Mouse (Mus musculus): ENCODE results near the gene Sclt1.
"Not testable (repeated sequence)": the region's sequence is repeated elsewhere in the genome, so short reads cannot be mapped to it uniquely, and the experiment has no call there.

Gene Sclt1

DNA sequence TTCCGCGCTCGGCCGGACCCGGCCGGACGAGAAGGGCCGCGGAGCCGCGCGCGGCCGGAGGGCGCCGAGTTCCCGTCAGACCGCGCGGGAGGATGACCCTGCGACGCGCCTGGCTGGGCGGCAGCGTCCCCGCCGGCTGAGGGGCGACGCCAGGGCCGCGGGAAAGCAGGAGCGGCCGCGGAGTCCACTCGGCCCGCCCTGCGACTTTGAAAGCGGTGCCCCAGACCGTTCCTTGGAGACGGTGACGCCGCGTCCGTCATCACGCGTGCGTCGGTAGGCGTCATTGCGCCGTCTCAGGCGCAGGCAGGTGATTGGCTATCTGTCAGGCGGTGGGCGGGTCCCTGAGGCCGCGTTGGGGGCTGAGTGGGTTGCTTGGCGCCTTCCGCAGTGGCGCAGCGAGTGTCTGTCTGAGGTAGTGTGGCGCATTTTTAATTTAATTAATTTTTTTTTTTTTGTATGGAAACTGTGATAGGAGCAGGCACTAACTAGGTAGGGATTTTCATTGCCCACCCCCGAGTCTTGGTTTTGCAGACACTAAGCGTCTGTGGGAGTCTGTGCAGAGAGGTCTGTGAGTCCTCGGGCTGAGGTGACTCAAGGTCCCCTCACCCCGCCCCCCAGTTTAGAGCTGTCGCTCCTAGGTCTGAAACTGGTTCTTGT, at the start of gene Sclt1, which contains the start of gene D3Ertd751e:
TSS of gene Sclt1 (minus strand) at position 237 of the 657 bp plus-strand sequence.
TSS of gene D3Ertd751e (plus strand) at position 334 of the 657 bp plus-strand sequence.
- DNase-seq = peak; percentile 98

GRCm38 (mm10) chr3:41762091-41762490, 19.8 kb upstream of the Sclt1 start:
- no peak for DNase-seq

GRCm38 (mm10) chr3:41754556-41754955, 12.2 kb upstream of the Sclt1 start:
- DNase-seq = no peak

DNA sequence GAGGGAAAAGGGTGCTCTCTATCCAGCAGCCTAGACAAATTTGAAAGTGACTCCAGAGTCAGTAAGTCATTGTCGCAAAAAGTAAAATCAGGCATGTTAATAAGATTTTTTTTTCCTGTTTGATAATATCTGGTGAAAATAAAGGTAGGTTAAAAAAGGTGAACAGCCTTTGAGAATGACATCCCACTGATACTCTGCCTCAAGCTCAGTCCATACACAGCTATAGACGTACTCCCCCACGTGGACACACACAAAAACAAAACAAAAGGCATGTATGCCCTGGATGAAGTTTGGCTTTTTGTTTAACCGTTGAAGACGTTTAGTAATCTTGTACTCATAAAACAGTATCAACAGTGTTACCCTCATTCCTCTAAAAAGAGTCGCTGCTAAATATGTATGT, 1.1 kb upstream of the Sclt1 start:
- DNase-seq = peak; percentile 59

DNA sequence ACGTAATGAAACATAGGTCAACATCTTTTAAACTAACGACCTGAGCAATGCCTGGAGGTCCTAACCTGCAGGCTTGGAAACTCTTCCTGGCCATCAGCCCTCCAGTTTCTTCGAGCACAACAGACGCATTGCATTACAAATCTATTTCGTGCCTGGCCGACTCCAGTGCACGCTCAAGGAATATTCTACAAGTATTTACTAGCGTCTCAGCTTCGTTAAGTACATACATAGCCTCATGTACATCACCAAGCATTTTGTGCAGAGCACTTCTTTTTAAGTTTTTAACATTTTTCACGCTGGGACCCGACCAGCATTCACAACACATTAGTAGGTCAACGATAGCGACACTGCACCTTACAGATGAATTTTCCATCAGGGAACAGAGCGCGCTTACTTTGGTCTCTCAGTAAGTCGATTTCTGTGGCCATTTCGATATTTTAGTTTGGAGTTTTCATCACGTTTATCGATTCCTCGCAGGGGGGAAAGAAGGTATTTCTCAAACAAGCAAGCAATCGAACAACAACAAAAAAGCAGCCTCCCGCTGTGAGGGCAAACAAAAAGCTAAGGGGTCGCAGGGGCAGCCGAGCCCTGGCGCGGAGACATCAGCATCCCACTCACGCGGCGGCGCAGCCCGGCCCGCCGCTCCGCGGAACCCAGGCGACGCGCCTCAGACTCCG, 575 bp downstream of the Sclt1 start:
- peak; percentile 70 for DNase-seq

DNA sequence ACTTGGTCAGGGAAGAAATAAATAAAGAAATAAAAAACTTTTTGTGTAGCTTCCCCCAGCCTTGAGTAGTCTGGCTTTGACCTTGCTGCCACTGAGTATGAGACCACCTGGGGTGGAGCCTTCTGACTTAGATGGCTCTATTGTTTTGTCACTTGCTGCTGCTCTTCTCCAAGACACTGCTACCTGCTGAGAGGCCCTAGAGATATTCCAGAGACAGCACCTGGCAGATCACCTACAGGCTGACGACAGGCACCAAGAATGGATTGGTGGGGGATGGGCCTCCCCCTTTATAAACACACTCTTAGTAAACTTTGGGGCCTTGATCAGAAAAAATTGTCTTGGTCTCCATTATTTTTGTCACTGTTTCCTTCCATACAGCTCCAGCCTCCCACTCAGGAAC, 46.6 kb downstream of the Sclt1 start:
- no peak for DNase-seq

GRCm38 (mm10) chr3:41692440-41693142, 49.7 kb downstream of the Sclt1 start:
- no peak for DNase-seq

DNA sequence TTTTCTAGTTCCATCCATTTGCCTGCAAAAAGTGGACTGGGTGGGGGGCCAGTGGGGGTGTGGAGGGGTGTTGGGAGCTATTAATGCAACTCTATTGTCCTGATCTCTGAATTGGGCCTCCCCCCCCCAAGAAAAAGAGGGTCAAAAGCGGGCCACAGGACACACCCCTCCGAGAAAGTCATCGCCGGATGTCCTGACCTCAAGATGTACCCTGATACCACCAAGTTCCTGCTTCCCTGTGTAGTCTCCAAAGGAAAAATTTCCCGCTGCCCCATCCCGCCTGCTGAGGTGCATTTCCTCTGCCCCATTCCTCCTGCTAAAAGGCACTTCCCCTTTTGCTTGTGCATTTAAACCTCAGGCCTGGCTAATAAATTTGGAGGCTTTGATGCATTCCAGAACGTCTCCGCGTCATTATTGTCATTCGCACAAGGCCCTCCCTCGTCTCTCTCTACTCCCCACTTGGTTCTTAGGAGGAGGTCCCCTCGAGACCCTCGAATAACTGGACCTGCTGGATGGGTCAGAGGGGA, 52.1 kb downstream of the Sclt1 start:
- DNase-seq = not testable (repeated sequence)

DNA sequence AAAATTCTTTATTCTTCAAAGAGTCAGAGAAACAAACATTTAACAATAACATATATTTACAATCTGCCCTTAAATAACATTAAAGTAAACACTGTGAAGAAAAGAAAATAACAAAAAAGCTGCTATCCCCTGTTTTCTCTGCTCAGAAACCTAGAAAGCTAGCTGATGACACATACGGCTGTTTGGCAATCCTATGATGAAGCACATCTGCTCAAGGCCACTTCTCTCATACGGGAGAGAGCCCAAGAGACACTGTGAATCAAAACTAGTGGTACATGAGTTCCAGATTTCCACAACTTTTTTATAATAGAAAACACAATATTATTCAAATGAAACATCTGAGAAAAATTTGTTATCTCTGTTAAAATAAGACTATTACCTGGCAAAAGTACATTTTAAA, 55.9 kb downstream of the Sclt1 start:
- no peak for DNase-seq

- DNase-seq = no peak
Measured at GRCm38 (mm10) chr3:41682084-41682483, 60.2 kb downstream of the Sclt1 start.

GRCm38 (mm10) chr3:41676648-41677047, 65.7 kb downstream of the Sclt1 start:
- no peak for DNase-seq

DNA sequence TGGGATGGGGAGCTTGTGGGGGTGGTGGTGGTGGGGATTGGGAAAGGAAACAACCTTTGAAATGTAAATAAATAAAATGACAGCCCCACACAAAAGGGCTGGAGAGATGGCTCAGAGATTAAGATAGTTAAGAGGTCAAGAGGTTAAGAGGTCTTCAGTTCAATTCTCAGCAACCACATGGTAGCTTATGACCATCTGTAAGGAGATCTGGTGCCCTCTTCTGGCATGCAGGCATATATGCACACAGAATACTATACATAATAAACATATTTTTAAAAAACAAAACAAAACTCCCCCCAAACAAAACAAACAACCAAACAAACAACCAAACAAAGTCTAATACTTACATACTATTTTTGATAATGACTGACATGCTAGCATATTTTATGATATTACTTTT, 67.5 kb downstream of the Sclt1 start:
- no peak for DNase-seq

DNA sequence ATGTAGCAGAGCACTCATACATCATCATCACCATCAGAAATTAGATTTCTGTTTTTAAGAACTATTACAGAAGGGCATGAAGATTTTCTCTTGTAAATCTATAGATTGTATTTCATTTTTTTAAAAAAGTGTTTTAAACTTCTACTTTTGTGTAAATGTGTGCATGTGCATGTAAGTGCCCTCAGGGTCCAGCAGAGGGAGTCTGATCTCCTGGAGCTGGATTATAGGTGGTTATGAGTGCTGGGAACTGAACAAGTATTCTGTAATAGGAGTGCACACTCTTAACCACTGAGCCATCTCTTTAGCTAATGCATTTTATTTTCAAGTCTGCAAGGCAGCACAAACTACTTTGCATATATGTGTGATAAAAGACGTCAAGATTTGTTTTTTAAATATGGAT, 86.7 kb downstream of the Sclt1 start:
- no peak for DNase-seq

GRCm38 (mm10) chr3:41620971-41621370, 121.3 kb downstream of the Sclt1 start:
- DNase-seq = no peak

DNA sequence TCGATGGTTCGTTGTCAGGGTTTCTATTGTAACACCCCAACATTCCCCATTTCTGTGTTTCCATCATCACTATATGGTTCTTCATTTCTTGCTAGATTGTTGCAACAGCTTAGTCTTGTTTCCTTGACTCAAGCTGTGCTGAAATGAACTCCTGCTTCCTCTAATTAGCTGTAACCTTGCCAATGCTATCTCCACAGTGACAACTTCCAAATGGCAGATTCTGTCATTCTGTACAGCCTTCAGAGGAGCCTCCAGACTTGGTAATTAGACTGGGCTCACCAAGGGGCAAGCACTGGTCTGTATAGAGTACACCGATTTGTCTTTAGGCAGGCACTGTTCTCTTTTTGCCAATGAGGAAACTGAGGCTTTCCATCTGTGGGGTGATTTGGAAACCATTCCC, 123.8 kb downstream of the Sclt1 start:
- DNase-seq = peak; percentile 60

GRCm38 (mm10) chr3:41618036-41618435, 124.3 kb downstream of the Sclt1 start:
- DNase-seq = no peak

DNA sequence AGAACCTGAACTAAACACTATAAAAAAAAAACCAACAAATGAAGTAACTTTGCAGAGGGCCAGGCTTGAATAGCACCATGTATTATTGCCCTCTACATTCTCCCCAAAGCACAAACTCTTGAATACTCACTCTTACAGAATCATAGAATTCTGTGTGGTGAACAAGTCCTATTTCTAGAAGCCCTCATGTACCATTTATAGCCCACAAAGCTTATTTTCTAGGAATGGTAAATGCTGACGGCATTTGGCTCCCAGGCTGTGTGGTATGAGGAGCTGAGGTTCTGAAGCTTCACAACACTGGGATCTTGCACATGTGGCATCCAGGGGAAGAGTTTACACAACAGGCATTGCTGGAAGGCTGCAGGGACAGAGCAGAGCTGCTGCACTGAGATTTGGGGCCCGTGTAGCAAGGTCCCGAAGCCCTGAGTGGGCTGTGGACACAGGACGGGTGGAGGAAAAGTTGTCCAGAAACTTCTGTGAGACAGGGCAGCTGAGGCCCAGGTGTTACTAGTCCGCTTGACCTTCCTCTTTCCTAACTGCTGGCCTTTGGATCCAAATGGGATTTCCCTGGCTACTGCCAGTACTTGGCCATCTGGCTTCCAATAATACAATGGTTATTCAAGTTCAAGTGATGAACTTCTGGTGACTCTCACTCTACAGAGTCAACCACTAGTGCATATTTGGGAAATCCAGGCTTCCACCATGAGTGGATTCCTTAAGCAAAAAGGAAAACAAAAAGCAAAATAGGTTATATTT, 127.9 kb downstream of the Sclt1 start:
- no peak for DNase-seq

DNA sequence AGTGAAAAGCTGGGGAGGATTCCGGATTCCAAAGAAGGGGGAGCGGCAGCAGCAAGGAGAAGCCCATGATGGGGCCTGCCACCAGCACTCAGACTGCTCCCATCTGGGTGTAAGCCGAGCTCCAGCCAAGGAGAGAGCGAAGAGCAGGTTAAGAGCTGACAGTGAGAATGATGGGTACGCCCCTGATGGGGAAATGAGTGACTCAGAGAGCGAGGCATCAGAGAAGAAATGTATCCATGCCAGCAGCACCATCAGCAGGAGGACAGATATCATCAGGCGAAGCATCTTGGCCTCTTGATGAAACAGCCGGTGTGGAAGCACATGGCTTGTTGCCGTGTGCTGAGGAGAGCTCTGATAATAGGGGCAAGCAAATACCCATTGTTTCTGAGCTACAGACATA, 128.6 kb downstream of the Sclt1 start:
- DNase-seq = peak; percentile 70

DNA sequence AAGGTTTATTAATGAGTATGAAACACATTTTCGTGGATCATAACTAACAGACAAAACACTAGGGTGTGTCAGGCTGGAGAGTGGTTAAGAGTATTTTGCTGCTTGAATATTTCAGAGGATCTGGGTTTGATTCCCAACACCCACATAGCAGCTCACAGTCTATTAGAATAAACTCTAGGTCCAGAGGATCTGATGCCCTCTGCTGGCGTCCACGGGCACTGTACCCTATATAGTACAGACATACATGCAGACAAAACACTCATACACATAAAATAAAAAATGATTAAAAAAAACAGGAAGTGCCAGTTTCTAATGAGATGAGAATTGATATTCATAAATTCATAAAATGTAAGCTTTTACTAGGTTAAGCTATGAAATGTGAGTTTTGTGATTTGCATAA, 130.1 kb downstream of the Sclt1 start:
- DNase-seq = no peak

DNA sequence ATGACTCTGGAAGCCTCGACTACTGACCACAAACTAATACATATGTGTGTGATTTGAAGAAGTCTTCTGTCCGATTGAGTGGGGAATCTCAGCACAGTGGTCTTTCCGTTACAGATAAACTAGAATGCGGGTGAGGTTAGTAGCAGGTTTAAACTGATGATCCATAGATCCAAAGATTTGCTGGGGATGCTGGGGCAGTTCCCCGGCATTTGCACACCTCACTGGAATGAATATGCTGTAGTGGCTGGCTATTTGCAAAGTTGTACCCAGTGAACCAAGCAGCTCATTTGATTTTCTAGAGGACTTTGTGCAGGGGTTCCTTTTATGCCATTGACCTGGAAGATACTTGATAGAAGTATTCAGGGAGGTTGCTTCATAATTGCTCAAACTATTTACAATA, 133.2 kb downstream of the Sclt1 start:
- DNase-seq = no peak

- DNase-seq = no peak
Measured at GRCm38 (mm10) chr3:41607467-41607866, 134.8 kb downstream of the Sclt1 start.

GRCm38 (mm10) chr3:41607050-41607449, 135.3 kb downstream of the Sclt1 start:
- DNase-seq = no peak

GRCm38 (mm10) chr3:41606330-41606664, 136.0 kb downstream of the Sclt1 start:
- DNase-seq = no peak

Measured in cerebellum, adult 9-10 months (tissue).